Comparison of ENCODE assay signal across 22 mouse cellular contexts in genomic region chr1:159840337-159840736, GRCm38 (mm10).
DNase-seq lines count a peak whose midpoint lies in the region; ATAC-seq lines count a peak whose summit lies in the region.
"Had no signal": no experiment of that assay in that cellular context is flagged by ENCODE, and none has a peak within 500 bp of the region (broad histone marks: within the 10 kb centered on the region; RNA-seq: fewer than 3 reads in every experiment).

No protein-coding gene starts in this region.

- H3K4me1 ChIP-seq in hindbrain, embryonic 12.5 days, result no peaks in the 10 kb centered on the region
- no peaks in the 10 kb centered on the region for H3K4me1 ChIP-seq in hindbrain, embryonic 16.5 days (ENCODE audit: control insufficient read depth, insufficient read depth, low read depth, low read length)
- H3K4me1 ChIP-seq in midbrain, embryonic 12.5 days, result peaks cover 1% of the 10 kb centered on the region
- H3K4me1 ChIP-seq in midbrain, embryonic 16.5 days (ENCODE audit: control insufficient read depth, insufficient read depth, low read length), result no peaks in the 10 kb centered on the region
- H3K4me1 ChIP-seq in liver, embryonic 12.5 days, result no peaks in the 10 kb centered on the region
- H3K4me1 ChIP-seq: heart, embryonic 13.5 days; hindbrain, embryonic 13.5 days had no signal

- no peak overlapping the region for H3K4me2 ChIP-seq in hindbrain, embryonic 12.5 days (replicated peaks)
- no peak overlapping the region for H3K4me2 ChIP-seq in hindbrain, embryonic 16.5 days (ENCODE audit: low read length)
- H3K4me2 ChIP-seq in midbrain, embryonic 12.5 days (replicated peaks), result no peak overlapping the region
- no peak overlapping the region for H3K4me2 ChIP-seq in midbrain, embryonic 16.5 days (ENCODE audit: low read length)
- no peak overlapping the region for H3K4me2 ChIP-seq in liver, embryonic 12.5 days
- H3K4me2 ChIP-seq: forebrain, embryonic 13.5 days; heart, embryonic 13.5 days; hindbrain, embryonic 13.5 days had no signal

- no peaks in the 10 kb centered on the region for H3K36me3 ChIP-seq in hindbrain, embryonic 12.5 days
- H3K36me3 ChIP-seq in hindbrain, embryonic 16.5 days (ENCODE audit: control insufficient read depth, insufficient read depth, low read length), result no peaks in the 10 kb centered on the region
- no peaks in the 10 kb centered on the region for H3K36me3 ChIP-seq in midbrain, embryonic 12.5 days
- no peaks in the 10 kb centered on the region for H3K36me3 ChIP-seq in midbrain, embryonic 16.5 days (ENCODE audit: control insufficient read depth, insufficient read depth, low read length)
- H3K36me3 ChIP-seq in liver, embryonic 12.5 days, result no peaks in the 10 kb centered on the region
- H3K36me3 ChIP-seq: G1E; heart, embryonic 13.5 days; hindbrain, embryonic 13.5 days had no signal

- no peak overlapping the region for H3K4me3 ChIP-seq in hindbrain, embryonic 12.5 days
- no peak overlapping the region for H3K4me3 ChIP-seq in hindbrain, embryonic 16.5 days (ENCODE audit: low read length)
- H3K4me3 ChIP-seq in midbrain, embryonic 12.5 days, result no peak overlapping the region
- H3K4me3 ChIP-seq in midbrain, embryonic 16.5 days (ENCODE audit: low read depth, low read length), result no peak overlapping the region
- no peak overlapping the region for H3K4me3 ChIP-seq in liver, embryonic 12.5 days
- H3K4me3 ChIP-seq: forebrain, embryonic 13.5 days; heart, embryonic 13.5 days; hindbrain, embryonic 13.5 days had no signal

- H3K9ac ChIP-seq in hindbrain, embryonic 12.5 days, result no peak overlapping the region
- no peak overlapping the region for H3K9ac ChIP-seq in hindbrain, embryonic 16.5 days (ENCODE audit: low read depth, low read length)
- H3K9ac ChIP-seq in midbrain, embryonic 12.5 days (replicated peaks), result no peak overlapping the region
- H3K9ac ChIP-seq in midbrain, embryonic 16.5 days (ENCODE audit: low read depth, low read length), result no peak overlapping the region
- no peak overlapping the region for H3K9ac ChIP-seq in liver, embryonic 12.5 days
- H3K9ac ChIP-seq: forebrain, embryonic 13.5 days; forebrain, postnatal 0 days; heart, embryonic 13.5 days; hindbrain, embryonic 13.5 days had no signal

- 24% methylated on average over 2 of the region's 2 CpGs for WGBS in hindbrain, embryonic 12.5 days
- WGBS in hindbrain, embryonic 16.5 days, result 32% methylated on average over 2 of the region's 2 CpGs
- 22% methylated on average over 2 of the region's 2 CpGs for WGBS in midbrain, embryonic 12.5 days
- 29% methylated on average over 2 of the region's 2 CpGs for whole genome bisulfite sequencing in midbrain, embryonic 16.5 days
- WGBS in liver, embryonic 12.5 days (ENCODE audit: insufficient replicate concordance), result 47% methylated on average over 2 of the region's 2 CpGs

- DNase-seq in cerebellum, postnatal 4 days (ENCODE audit: low spot score in 2 of 2), result no peak
- no peak for DNase-seq in urinary bladder, postnatal 36 days (ENCODE audit: low spot score in 2 of 2)
- DNase-seq: adrenal gland, postnatal 14 days; B cell, adult 2 months; cerebellum, adult 11 months; cerebellum, adult 8-10 months; cerebellum, postnatal 14 days; forebrain, postnatal 0 days; gastrocnemius, postnatal 36 days; heart, adult 11 months; heart, postnatal 36 days had no signal

- ATAC-seq in cerebellum, adult (ENCODE audit: insufficient number of reproducible peaks, low FRiP score, low TSS enrichment), result peak; percentile 18; the same call in 1 of the 2 replicates
- ATAC-seq in hindbrain, embryonic 12.5 days (ENCODE audit: low FRiP score), result peak; percentile 63; the same call in 1 of the 2 replicates
- no peak for ATAC-seq in hindbrain, embryonic 16.5 days
- peak; percentile 95 for ATAC-seq in midbrain, embryonic 12.5 days (ENCODE audit: low FRiP score, low read depth)
- ATAC-seq in midbrain, embryonic 16.5 days, result peak; percentile 66
- ATAC-seq in liver, embryonic 12.5 days, result no peak
- ATAC-seq: CD4-positive, CD25-positive, alpha-beta regulatory T cell, adult 4 months; forebrain, embryonic 13.5 days; forebrain, postnatal 0 days had no signal

- H3K27me3 ChIP-seq in hindbrain, embryonic 12.5 days, result no peaks in the 10 kb centered on the region
- H3K27me3 ChIP-seq in hindbrain, embryonic 16.5 days (replicated peaks; ENCODE audit: control insufficient read depth, insufficient read depth, low read length), result no peaks in the 10 kb centered on the region
- no peaks in the 10 kb centered on the region for H3K27me3 ChIP-seq in midbrain, embryonic 12.5 days
- no peaks in the 10 kb centered on the region for H3K27me3 ChIP-seq in midbrain, embryonic 16.5 days (ENCODE audit: control insufficient read depth, insufficient read depth, low read depth, low read length)
- H3K27me3 ChIP-seq in liver, embryonic 12.5 days (replicated peaks), result no peaks in the 10 kb centered on the region
- H3K27me3 ChIP-seq: forebrain, embryonic 13.5 days; heart, embryonic 13.5 days; hindbrain, embryonic 13.5 days had no signal

- H3K9me3 ChIP-seq in hindbrain, embryonic 12.5 days (replicated peaks), result no peaks in the 10 kb centered on the region
- no peaks in the 10 kb centered on the region for H3K9me3 ChIP-seq in hindbrain, embryonic 16.5 days (ENCODE audit: control insufficient read depth, low read length)
- no peaks in the 10 kb centered on the region for H3K9me3 ChIP-seq in midbrain, embryonic 12.5 days
- no peaks in the 10 kb centered on the region for H3K9me3 ChIP-seq in midbrain, embryonic 16.5 days (replicated peaks; ENCODE audit: control insufficient read depth, low read length, poor library complexity, severe bottlenecking)
- H3K9me3 ChIP-seq in liver, embryonic 12.5 days (replicated peaks), result no peaks in the 10 kb centered on the region
- H3K9me3 ChIP-seq: forebrain, embryonic 13.5 days; G1E; heart, embryonic 13.5 days; hindbrain, embryonic 13.5 days had no signal

- H3K27ac ChIP-seq in hindbrain, embryonic 12.5 days, result no peak overlapping the region
- no peak overlapping the region for H3K27ac ChIP-seq in hindbrain, embryonic 16.5 days (ENCODE audit: low read depth, low read length)
- H3K27ac ChIP-seq in midbrain, embryonic 12.5 days (replicated peaks), result peak overlapping the region; percentile 36; the same call in 1 of the 2 replicates
- no peak overlapping the region for H3K27ac ChIP-seq in midbrain, embryonic 16.5 days (ENCODE audit: low read length)
- H3K27ac ChIP-seq in liver, embryonic 12.5 days, result no peak overlapping the region
- H3K27ac ChIP-seq: forebrain, embryonic 13.5 days; heart, embryonic 13.5 days; hindbrain, embryonic 13.5 days had no signal

Comparison
In these comparisons a context has a peak if more than half of its experiments do, and no peak if none do; other contexts are left out.
1. ATAC-seq: peak in cerebellum, adult (single experiment), hindbrain, embryonic 12.5 days (single experiment), midbrain, embryonic 12.5 days (single experiment) and midbrain, embryonic 16.5 days (single experiment); none in hindbrain, embryonic 16.5 days (single experiment) and liver, embryonic 12.5 days (single experiment).